Mouse (Mus musculus): ENCODE results near the gene Gm20481. TPM values are rescaled to one million over a fixed set of nuclear protein-coding genes. Genes with fewer than 3 reads are reported as not detected.

The Gm20481 gene
- polyA plus RNA-seq, 1 experiment = not detected

GRCm38 (mm10) chr17:35011440-35011839 is 41.7 kb downstream of the Gm20481 start:
- TF ChIP-seq POLR2A (IDR thresholded peaks at IDR 0.05; ENCODE audit: control insufficient read depth, extremely low read depth, insufficient read depth, low read length, poor library complexity) = no peak
- no peak for TF ChIP-seq CTCF (IDR thresholded peaks at IDR 0.05; ENCODE audit: borderline replicate concordance, control insufficient read depth, extremely low read depth, insufficient read depth, low read length, poor library complexity)
- H3K27ac ChIP-seq (ENCODE audit: control insufficient read depth, insufficient read depth, low read length) = no peak overlapping the region
- H3K4me3 ChIP-seq (ENCODE audit: control insufficient read depth, insufficient read depth, low read length) = no peak overlapping the region
- H3K27me3 ChIP-seq (ENCODE audit: control insufficient read depth, insufficient read depth, low read length) = no peaks in the 10 kb centered on the region
- peaks cover 4% of the 10 kb centered on the region for H3K4me1 ChIP-seq (replicated peaks; ENCODE audit: control insufficient read depth, insufficient read depth, low read length)
- peaks cover 29% of the 10 kb centered on the region for H3K36me3 ChIP-seq (ENCODE audit: control insufficient read depth, insufficient read depth, low read length)
- DNase-seq = no peak
- WGBS = 92% methylated on average over 8 of the region's 8 CpGs

- peaks cover 14% of the 10 kb centered on the region for H3K4me1 ChIP-seq (replicated peaks; ENCODE audit: control insufficient read depth, insufficient read depth, low read length)
- no peaks in the 10 kb centered on the region for H3K27me3 ChIP-seq (ENCODE audit: control insufficient read depth, insufficient read depth, low read length)
- H3K36me3 ChIP-seq (ENCODE audit: control insufficient read depth, insufficient read depth, low read length) = peaks cover 29% of the 10 kb centered on the region
- 93% methylated on average over 13 of the region's 13 CpGs for WGBS
- TF ChIP-seq CTCF (IDR thresholded peaks at IDR 0.05; ENCODE audit: borderline replicate concordance, control insufficient read depth, extremely low read depth, insufficient read depth, low read length, poor library complexity) (no peak), POLR2A (IDR thresholded peaks at IDR 0.05; ENCODE audit: control insufficient read depth, extremely low read depth, insufficient read depth, low read length, poor library complexity) (no peak)
- DNase-seq = no peak
- H3K4me3 ChIP-seq (ENCODE audit: control insufficient read depth, insufficient read depth, low read length) = no peak overlapping the region
- H3K27ac ChIP-seq (ENCODE audit: control insufficient read depth, insufficient read depth, low read length) = no peak overlapping the region
Measured at GRCm38 (mm10) chr17:35012430-35012829, 42.7 kb downstream of the Gm20481 start.

GRCm38 (mm10) chr17:35013221-35013620 is 43.5 kb downstream of the Gm20481 start:
- peaks cover 29% of the 10 kb centered on the region for H3K36me3 ChIP-seq (ENCODE audit: control insufficient read depth, insufficient read depth, low read length)
- no peaks in the 10 kb centered on the region for H3K27me3 ChIP-seq (ENCODE audit: control insufficient read depth, insufficient read depth, low read length)
- H3K4me3 ChIP-seq (ENCODE audit: control insufficient read depth, insufficient read depth, low read length) = no peak overlapping the region
- TF ChIP-seq CTCF (IDR thresholded peaks at IDR 0.05; ENCODE audit: borderline replicate concordance, control insufficient read depth, extremely low read depth, insufficient read depth, low read length, poor library complexity) = no peak
- no peak for TF ChIP-seq POLR2A (IDR thresholded peaks at IDR 0.05; ENCODE audit: control insufficient read depth, extremely low read depth, insufficient read depth, low read length, poor library complexity)
- 89% methylated on average over 6 of the region's 6 CpGs for WGBS
- H3K4me1 ChIP-seq (replicated peaks; ENCODE audit: control insufficient read depth, insufficient read depth, low read length) = peaks cover 14% of the 10 kb centered on the region
- no peak for DNase-seq
- no peak overlapping the region for H3K27ac ChIP-seq (ENCODE audit: control insufficient read depth, insufficient read depth, low read length)

- DNase-seq = no peak
- Histone ChIP-seq H3K27ac (ENCODE audit: control insufficient read depth, insufficient read depth, low read length) (no peak overlapping the region), H3K27me3 (ENCODE audit: control insufficient read depth, insufficient read depth, low read length) (no peaks in the 10 kb centered on the region), H3K36me3 (ENCODE audit: control insufficient read depth, insufficient read depth, low read length) (peaks cover 28% of the 10 kb centered on the region), H3K4me1 (replicated peaks; ENCODE audit: control insufficient read depth, insufficient read depth, low read length) (peaks cover 14% of the 10 kb centered on the region), H3K4me3 (ENCODE audit: control insufficient read depth, insufficient read depth, low read length) (no peak overlapping the region)
- WGBS = 97% methylated on average over 16 of the region's 16 CpGs
- TF ChIP-seq CTCF (IDR thresholded peaks at IDR 0.05; ENCODE audit: borderline replicate concordance, control insufficient read depth, extremely low read depth, insufficient read depth, low read length, poor library complexity) = no peak
- TF ChIP-seq POLR2A (IDR thresholded peaks at IDR 0.05; ENCODE audit: control insufficient read depth, extremely low read depth, insufficient read depth, low read length, poor library complexity) = no peak
Measured at GRCm38 (mm10) chr17:35015296-35015695, 45.6 kb downstream of the Gm20481 start.

GRCm38 (mm10) chr17:35016376-35016775 is 46.7 kb downstream of the Gm20481 start, which contains the start of gene Vwa7:
Vwa7 (plus strand) TSS chr17:35016579.
- Histone ChIP-seq H3K4me1 (replicated peaks; ENCODE audit: control insufficient read depth, insufficient read depth, low read length) (peaks cover 16% of the 10 kb centered on the region), H3K36me3 (ENCODE audit: control insufficient read depth, insufficient read depth, low read length) (peaks cover 19% of the 10 kb centered on the region), H3K27me3 (ENCODE audit: control insufficient read depth, insufficient read depth, low read length) (no peaks in the 10 kb centered on the region), H3K27ac (ENCODE audit: control insufficient read depth, insufficient read depth, low read length) (no peak within 1 kb of the TSS), H3K4me3 (ENCODE audit: control insufficient read depth, insufficient read depth, low read length) (no peak within 1 kb of the TSS)
- TF ChIP-seq POLR2A (IDR thresholded peaks at IDR 0.05; ENCODE audit: control insufficient read depth, extremely low read depth, insufficient read depth, low read length, poor library complexity) (no peak), CTCF (IDR thresholded peaks at IDR 0.05; ENCODE audit: borderline replicate concordance, control insufficient read depth, extremely low read depth, insufficient read depth, low read length, poor library complexity) (no peak)
- DNase-seq = no peak
- 69% methylated on average over 12 of the region's 12 CpGs for WGBS

- no peak for DNase-seq
- H3K27ac ChIP-seq (ENCODE audit: control insufficient read depth, insufficient read depth, low read length) = no peak overlapping the region
- TF ChIP-seq POLR2A (IDR thresholded peaks at IDR 0.05; ENCODE audit: control insufficient read depth, extremely low read depth, insufficient read depth, low read length, poor library complexity) = no peak
- TF ChIP-seq CTCF (IDR thresholded peaks at IDR 0.05; ENCODE audit: borderline replicate concordance, control insufficient read depth, extremely low read depth, insufficient read depth, low read length, poor library complexity) = no peak
- peaks cover 17% of the 10 kb centered on the region for H3K4me1 ChIP-seq (replicated peaks; ENCODE audit: control insufficient read depth, insufficient read depth, low read length)
- WGBS = 79% methylated on average over 10 of the region's 10 CpGs
- no peaks in the 10 kb centered on the region for H3K27me3 ChIP-seq (ENCODE audit: control insufficient read depth, insufficient read depth, low read length)
- H3K36me3 ChIP-seq (ENCODE audit: control insufficient read depth, insufficient read depth, low read length) = peaks cover 14% of the 10 kb centered on the region
- no peak overlapping the region for H3K4me3 ChIP-seq (ENCODE audit: control insufficient read depth, insufficient read depth, low read length)
Measured at GRCm38 (mm10) chr17:35016791-35017705, 47.3 kb downstream of the Gm20481 start.

Data from thymus, adult 2 months (tissue).